Mouse (Mus musculus): ENCODE measurements around the gene Otulinl. TPM values are rescaled to one million over a fixed set of nuclear protein-coding genes. Genes with fewer than 3 reads are reported as not detected.

The Otulinl gene
- total and polyA plus RNA-seq, 3 experiments, result 0.84 to 2.5 (median 1.7) TPM

GRCm38 (mm10) chr15:27646665-27647064, 34.7 kb downstream of the Otulinl start:
- in situ Hi-C loops (cut with MboI; ENCODE audit: low pct_ligation_motif_present, low pct_unique_long_range_greater_than_20kb, low sequenced_read_pairs), result loop anchor here (10.0 kb wide), 1 partner anchor 198 kb away; no protein-coding TSS in a partner anchor

GRCm38 (mm10) chr15:27645250-27645649, 36.1 kb downstream of the Otulinl start:
- Histone ChIP-seq H3K27ac (ENCODE audit: insufficient read depth, low read depth) (no peak overlapping the region), H3K79me2 (replicated peaks; ENCODE audit: control insufficient read depth, extremely low read depth, insufficient read depth, poor library complexity, severe bottlenecking) (no peaks in the 10 kb centered on the region), H3K36me3 (replicated peaks in 1 of 2; ENCODE audit: control insufficient read depth in 1 of 2, insufficient read depth in 1 of 2, low read length in 1 of 2) (no peaks in the 10 kb centered on the region), H3K27me3 (replicated peaks) (no peaks in the 10 kb centered on the region), H3K4me2 (ENCODE audit: insufficient read depth, low read depth, poor library complexity, severe bottlenecking) (no peak overlapping the region), H3K4me1 (ENCODE audit: control insufficient read depth in 1 of 2, insufficient read depth in 2 of 2) (peaks cover 4 to 13% of the 10 kb centered on the region in 2 experiments; a peak in 2 of 4 replicates), H3K4me3 (replicated peaks in 1 of 3; ENCODE audit: low read depth in 2 of 3, low read length in 2 of 3, poor library complexity in 1 of 3) (no peak overlapping the region), H3K9ac (ENCODE audit: insufficient read depth, low read depth) (no peak overlapping the region), H3K9me3 (replicated peaks; ENCODE audit: low read length) (peaks cover 5% of the 10 kb centered on the region)
- DNase-seq (ENCODE audit: extremely low read depth), result no peak
- in situ Hi-C loops (cut with MboI; ENCODE audit: low pct_ligation_motif_present, low pct_unique_long_range_greater_than_20kb, low sequenced_read_pairs) (loop anchor here (10.0 kb wide), 1 partner anchor 200 kb away; no protein-coding TSS in a partner anchor), dilution Hi-C loops (cut with MboI; ENCODE audit: extremely low pct_ligation_motif_present, extremely low pct_unique_long_range_greater_than_20kb, low sequenced_read_pairs) (no loop called here)
- TF ChIP-seq MXI1 (IDR thresholded peaks at IDR 0.05; ENCODE audit: low read depth, low read length) (no peak), NRF1 (IDR thresholded peaks at IDR 0.05; ENCODE audit: low read depth, low read length) (no peak), ZMIZ1 (IDR thresholded peaks at IDR 0.05; ENCODE audit: low read depth, low read length) (no peak), GABPA (IDR thresholded peaks at IDR 0.05; ENCODE audit: insufficient replicate concordance, low read depth, low read length) (no peak), RCOR1 (conservative IDR thresholded peaks at IDR 0.05; ENCODE audit: low read depth, low read length) (no peak), BHLHE40 (IDR thresholded peaks at IDR 0.05; ENCODE audit: low read depth, low read length) (no peak), MAZ (IDR thresholded peaks at IDR 0.05; ENCODE audit: low read depth, low read length) (no peak), RAD21 (IDR thresholded peaks at IDR 0.05; ENCODE audit: low read depth, low read length) (no peak), PAX5 (IDR thresholded peaks at IDR 0.05; ENCODE audit: low read length) (no peak), ZNF384 (IDR thresholded peaks at IDR 0.05; ENCODE audit: low read depth, low read length) (no peak), MAX (IDR thresholded peaks at IDR 0.05; ENCODE audit: low read length) (no peak), USF2 (conservative IDR thresholded peaks at IDR 0.05; ENCODE audit: low read depth, low read length) (no peak), TBP (conservative IDR thresholded peaks at IDR 0.05; ENCODE audit: low read depth, low read length) (no peak), NELFE (IDR thresholded peaks at IDR 0.05; ENCODE audit: low read depth, low read length) (no peak), MEF2A (IDR thresholded peaks at IDR 0.05; ENCODE audit: borderline replicate concordance, low read depth, low read length) (no peak), JUN (IDR thresholded peaks at IDR 0.05; ENCODE audit: insufficient read depth, low read depth, low read length) (no peak), UBTF (IDR thresholded peaks at IDR 0.05; ENCODE audit: low read depth, low read length) (no peak)

More at GRCm38 (mm10) chr15:27646665-27647064, 34.7 kb downstream of the Otulinl start:
- dilution Hi-C loops (cut with MboI; ENCODE audit: extremely low pct_ligation_motif_present, extremely low pct_unique_long_range_greater_than_20kb, low sequenced_read_pairs), result no loop called here
- Histone ChIP-seq H3K27ac (ENCODE audit: insufficient read depth, low read depth) (no peak overlapping the region), H3K4me3 (replicated peaks in 1 of 3; ENCODE audit: low read depth in 2 of 3, low read length in 2 of 3, poor library complexity in 1 of 3) (no peak overlapping the region), H3K79me2 (replicated peaks; ENCODE audit: control insufficient read depth, extremely low read depth, insufficient read depth, poor library complexity, severe bottlenecking) (no peaks in the 10 kb centered on the region), H3K27me3 (replicated peaks) (no peaks in the 10 kb centered on the region), H3K36me3 (replicated peaks in 1 of 2; ENCODE audit: control insufficient read depth in 1 of 2, insufficient read depth in 1 of 2, low read length in 1 of 2) (no peaks in the 10 kb centered on the region), H3K4me2 (ENCODE audit: insufficient read depth, low read depth, poor library complexity, severe bottlenecking) (no peak overlapping the region), H3K4me1 (ENCODE audit: control insufficient read depth in 1 of 2, insufficient read depth in 2 of 2) (peaks cover 0 to 3% of the 10 kb centered on the region in 2 experiments; a peak in 2 of 4 replicates), H3K9ac (ENCODE audit: insufficient read depth, low read depth) (no peak overlapping the region), H3K9me3 (replicated peaks; ENCODE audit: low read length) (peaks cover 5% of the 10 kb centered on the region)
- no peak for DNase-seq (ENCODE audit: extremely low read depth)
- TF ChIP-seq JUN (IDR thresholded peaks at IDR 0.05; ENCODE audit: insufficient read depth, low read depth, low read length) (no peak), RAD21 (IDR thresholded peaks at IDR 0.05; ENCODE audit: low read depth, low read length) (no peak), ZKSCAN1 (IDR thresholded peaks at IDR 0.05; ENCODE audit: borderline replicate concordance, low read depth, low read length) (no peak), ETS1 (conservative IDR thresholded peaks at IDR 0.05; ENCODE audit: low read depth, low read length) (no peak), MEF2A (IDR thresholded peaks at IDR 0.05; ENCODE audit: borderline replicate concordance, low read depth, low read length) (no peak), MAFK (IDR thresholded peaks at IDR 0.05; ENCODE audit: insufficient replicate concordance, low read length) (no peak), POLR2A (IDR thresholded peaks at IDR 0.05; ENCODE audit: low read depth, low read length) (no peak), MAX (IDR thresholded peaks at IDR 0.05; ENCODE audit: low read length) (no peak), SIN3A (IDR thresholded peaks at IDR 0.05; ENCODE audit: low read length) (no peak), E2F4 (IDR thresholded peaks at IDR 0.05; ENCODE audit: insufficient replicate concordance, low read depth, low read length) (no peak), EP300 (IDR thresholded peaks at IDR 0.05; ENCODE audit: low read length) (no peak), MXI1 (IDR thresholded peaks at IDR 0.05; ENCODE audit: low read depth, low read length) (no peak), ZC3H11A (IDR thresholded peaks at IDR 0.05; ENCODE audit: low read depth, low read length) (no peak), ZMIZ1 (IDR thresholded peaks at IDR 0.05; ENCODE audit: low read depth, low read length) (no peak), ELF1 (IDR thresholded peaks at IDR 0.05; ENCODE audit: low read depth, low read length) (no peak), BHLHE40 (IDR thresholded peaks at IDR 0.05; ENCODE audit: low read depth, low read length) (no peak), KAT2A (IDR thresholded peaks at IDR 0.05; ENCODE audit: insufficient replicate concordance, low read length) (no peak), RCOR1 (conservative IDR thresholded peaks at IDR 0.05; ENCODE audit: low read depth, low read length) (no peak)
